Mouse (Mus musculus) megakaryocyte, embryonic 14.5 days (primary cell): ENCODE results near the gene Opn1sw.

Source experiments
- FLI1 ChIP-seq: IDR thresholded peaks from 2 replicates; pipeline ENCODE4 v1.6.1; 2012; ENCODE audit warnings: low read length, inconsistent platforms, mixed read lengths
- GATA1 ChIP-seq: IDR thresholded peaks from 3 replicates; pipeline ENCODE4 v1.6.1; 2012; ENCODE audit warnings: mixed read lengths, low read length, inconsistent platforms, borderline replicate concordance

DNA sequence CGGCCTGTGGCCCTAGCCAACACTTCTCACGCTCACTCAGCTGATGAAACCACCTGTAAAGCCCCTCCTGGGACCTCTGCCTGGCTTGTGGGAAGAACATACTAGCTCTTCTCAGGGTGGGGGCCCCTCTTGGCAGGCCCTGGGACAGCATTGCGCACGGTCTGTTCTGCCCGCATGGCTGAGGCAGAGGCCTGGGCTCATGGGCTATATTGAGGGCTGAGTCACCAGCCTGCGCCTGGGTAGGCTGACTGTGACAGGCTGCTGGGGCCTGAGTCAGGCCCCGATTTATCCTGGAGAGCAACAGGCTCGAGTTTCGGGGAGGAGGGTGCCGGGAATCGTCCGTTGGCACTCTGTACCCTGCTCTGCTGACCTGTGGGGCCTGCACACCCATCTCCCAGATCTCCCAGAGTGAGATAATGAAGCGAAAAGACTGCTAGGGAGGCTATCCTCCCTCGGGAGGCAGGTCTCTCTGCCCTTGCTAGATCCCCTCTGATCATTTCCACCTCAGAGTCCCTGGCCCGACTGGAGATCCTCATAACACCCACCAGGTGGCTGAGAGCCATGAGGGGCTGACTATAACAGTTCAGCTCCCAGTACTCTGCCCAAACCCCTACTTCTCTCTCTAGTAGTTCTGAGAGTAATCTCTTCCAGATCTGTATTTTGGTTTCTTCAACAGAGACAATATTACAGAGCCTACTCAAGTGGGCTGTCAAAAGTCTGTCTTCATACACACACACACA is 42.6 kb upstream of the Opn1sw start:
- TF ChIP-seq GATA1 (no peak), FLI1 (no peak)
